Mouse (Mus musculus) monocyte, adult 59 days (primary cell): ENCODE data around the gene Il20ra. TPM values are rescaled to one million over a fixed set of nuclear protein-coding genes. Genes with fewer than 3 reads are reported as not detected.

Experiments used
- total RNA-seq, 2 experiments: library from RNA; stranded (reverse); gene quantifications; one replicate each; pipeline ENCODE4 v1.2.4; 2023

Gene Il20ra
- not detected for total RNA-seq

GRCm38 (mm10) chr10:19712421-19712836 lies at the start of gene Il20ra:
Gene Il20ra, plus strand, starts transcription at chr10:19712570.

Other genes with a start within 250 kb of the Il20ra start
- 100 to 1,000 TPM; 594 to 635 TPM for gene Ifngr1, start 120.6 kb upstream of the Il20ra start, total RNA-seq
- under 1 TPM in 1 of 2 experiments, not detected in 1; 0.33 TPM for gene Il22ra2, start 90.6 kb upstream of the Il20ra start, total RNA-seq
- gene Slc35d3, start 138.9 kb downstream of the Il20ra start, total RNA-seq = not detected
- gene Pex7, start 195.1 kb downstream of the Il20ra start, total RNA-seq = 10 to 100 TPM; 19.3 to 23.3 TPM
- gene Map3k5, start 221.9 kb downstream of the Il20ra start, total RNA-seq = 100 to 1,000 TPM; 170 to 190 TPM